Mouse (Mus musculus): ENCODE measurements at regions not wholly inside any gene's neighbourhood (a gene's known extent, or its start where the extent isn't known, plus 50 kb on each side); places are given as distances from the start of the nearest gene placed in this dataset.
"Not testable (repeated sequence)": the region's sequence is repeated elsewhere in the genome, so short reads cannot be mapped to it uniquely, and the experiment has no call there.

GRCm38 (mm10) chr3:40410749-40411310 is 120.3 kb upstream of the Intu start:
- DNase-seq = no peak
- H3K27me3 ChIP-seq = no peaks in the 10 kb centered on the region
- no peak overlapping the region for H3K27ac ChIP-seq
- WGBS (ENCODE audit: insufficient replicate concordance) = 34% methylated on average over 4 of the region's 4 CpGs
- H3K36me3 ChIP-seq = no peaks in the 10 kb centered on the region
- no peak overlapping the region for H3K9ac ChIP-seq
- no peaks in the 10 kb centered on the region for H3K4me1 ChIP-seq (replicated peaks)
- no peaks in the 10 kb centered on the region for H3K9me3 ChIP-seq (replicated peaks)
- ATAC-seq (ENCODE audit: low read depth) = no peak
- no peak overlapping the region for H3K4me3 ChIP-seq (replicated peaks)
- H3K4me2 ChIP-seq = no peak overlapping the region

GRCm38 (mm10) chr3:40425183-40425844 is 105.8 kb upstream of the Intu start:
- not testable (repeated sequence) for H3K4me2 ChIP-seq; H3K4me1 ChIP-seq (replicated peaks); ATAC-seq (ENCODE audit: low read depth); H3K27ac ChIP-seq; H3K4me3 ChIP-seq (replicated peaks); H3K9ac ChIP-seq; H3K36me3 ChIP-seq; H3K27me3 ChIP-seq; DNase-seq; H3K9me3 ChIP-seq (replicated peaks)
- WGBS (ENCODE audit: insufficient replicate concordance) = 60% methylated on average over 17 of the region's 18 CpGs

GRCm38 (mm10) chr3:40426070-40426469 is 105.0 kb upstream of the Intu start:
- Histone ChIP-seq H3K4me2 (no peak overlapping the region), H3K27me3 (no peaks in the 10 kb centered on the region), H3K27ac (no peak overlapping the region), H3K4me3 (replicated peaks) (no peak overlapping the region), H3K4me1 (replicated peaks) (no peaks in the 10 kb centered on the region), H3K9ac (no peak overlapping the region), H3K36me3 (no peaks in the 10 kb centered on the region), H3K9me3 (replicated peaks) (no peaks in the 10 kb centered on the region)
- ATAC-seq (ENCODE audit: low read depth) (no peak), DNase-seq (no peak)
- WGBS (ENCODE audit: insufficient replicate concordance) = 71% methylated on average over 4 of the region's 4 CpGs

- no peaks in the 10 kb centered on the region for H3K9me3 ChIP-seq (replicated peaks)
- ATAC-seq (ENCODE audit: low read depth) (no peak), DNase-seq (no peak)
- H3K4me3 ChIP-seq (replicated peaks) = no peak overlapping the region
- no peak overlapping the region for H3K9ac ChIP-seq
- no peaks in the 10 kb centered on the region for H3K4me1 ChIP-seq (replicated peaks)
- 55% methylated on average over 5 of the region's 5 CpGs for WGBS (ENCODE audit: insufficient replicate concordance)
- no peaks in the 10 kb centered on the region for H3K27me3 ChIP-seq
- H3K27ac ChIP-seq = no peak overlapping the region
- no peak overlapping the region for H3K4me2 ChIP-seq
- H3K36me3 ChIP-seq = no peaks in the 10 kb centered on the region
These were observed 103.1 kb upstream of the Intu start for GRCm38 (mm10) chr3:40428021-40428420.

- 69% methylated on average over 4 of the region's 4 CpGs for WGBS (ENCODE audit: insufficient replicate concordance)
- ATAC-seq (ENCODE audit: low read depth) = no peak
- no peaks in the 10 kb centered on the region for H3K27me3 ChIP-seq
These were observed 92.8 kb upstream of the Intu start for GRCm38 (mm10) chr3:40438251-40438650.

GRCm38 (mm10) chr3:40441092-40442036 is 89.7 kb upstream of the Intu start:
- Histone ChIP-seq H3K27ac (no peak overlapping the region), H3K9ac (no peak overlapping the region), H3K4me2 (no peak overlapping the region), H3K4me3 (replicated peaks) (no peak overlapping the region), H3K4me1 (replicated peaks) (no peaks in the 10 kb centered on the region), H3K27me3 (no peaks in the 10 kb centered on the region), H3K36me3 (no peaks in the 10 kb centered on the region), H3K9me3 (replicated peaks) (no peaks in the 10 kb centered on the region)
- 49% methylated on average over 14 of the region's 14 CpGs for WGBS (ENCODE audit: insufficient replicate concordance)
- DNase-seq (no peak), ATAC-seq (ENCODE audit: low read depth) (no peak)

More at GRCm38 (mm10) chr3:40438251-40438650, 92.8 kb upstream of the Intu start:
- Histone ChIP-seq H3K4me2 (no peak overlapping the region), H3K36me3 (no peaks in the 10 kb centered on the region), H3K4me3 (replicated peaks) (no peak overlapping the region), H3K4me1 (replicated peaks) (no peaks in the 10 kb centered on the region), H3K9me3 (replicated peaks) (no peaks in the 10 kb centered on the region), H3K27ac (no peak overlapping the region), H3K9ac (no peak overlapping the region)
- DNase-seq = no peak

GRCm38 (mm10) chr3:40443788-40444595 is 87.1 kb upstream of the Intu start:
- ATAC-seq (ENCODE audit: low read depth) = no peak
- H3K9me3 ChIP-seq (replicated peaks) = no peaks in the 10 kb centered on the region
- DNase-seq = no peak
- no peak overlapping the region for H3K27ac ChIP-seq
- no peaks in the 10 kb centered on the region for H3K4me1 ChIP-seq (replicated peaks)
- 29% methylated on average over 20 of the region's 20 CpGs for WGBS (ENCODE audit: insufficient replicate concordance)
- no peaks in the 10 kb centered on the region for H3K27me3 ChIP-seq
- no peaks in the 10 kb centered on the region for H3K36me3 ChIP-seq
- H3K9ac ChIP-seq = no peak overlapping the region
- no peak overlapping the region for H3K4me2 ChIP-seq
- H3K4me3 ChIP-seq (replicated peaks) = no peak overlapping the region

GRCm38 (mm10) chr3:40452958-40453357 is 78.1 kb upstream of the Intu start:
- H3K27ac ChIP-seq = no peak overlapping the region
- 68% methylated on average over 5 of the region's 5 CpGs for WGBS (ENCODE audit: insufficient replicate concordance)
- H3K4me3 ChIP-seq (replicated peaks) = no peak overlapping the region
- no peaks in the 10 kb centered on the region for H3K27me3 ChIP-seq
- H3K9ac ChIP-seq = no peak overlapping the region
- H3K4me1 ChIP-seq (replicated peaks) = no peaks in the 10 kb centered on the region
- H3K9me3 ChIP-seq (replicated peaks) = no peaks in the 10 kb centered on the region
- no peaks in the 10 kb centered on the region for H3K36me3 ChIP-seq
- ATAC-seq (ENCODE audit: low read depth) (no peak), DNase-seq (no peak)
- H3K4me2 ChIP-seq = no peak overlapping the region

- Histone ChIP-seq H3K4me2 (no peak overlapping the region), H3K4me1 (replicated peaks) (no peaks in the 10 kb centered on the region), H3K36me3 (no peaks in the 10 kb centered on the region), H3K27me3 (no peaks in the 10 kb centered on the region), H3K9ac (no peak overlapping the region), H3K4me3 (replicated peaks) (no peak overlapping the region), H3K27ac (no peak overlapping the region), H3K9me3 (replicated peaks) (no peaks in the 10 kb centered on the region)
- ATAC-seq (ENCODE audit: low read depth) = no peak
- 43% methylated on average over 4 of the region's 4 CpGs for WGBS (ENCODE audit: insufficient replicate concordance)
- no peak for DNase-seq
These were observed 77.5 kb upstream of the Intu start for GRCm38 (mm10) chr3:40453552-40453951.

GRCm38 (mm10) chr3:40456070-40456469 is 75.0 kb upstream of the Intu start:
- H3K9me3 ChIP-seq (replicated peaks) = no peaks in the 10 kb centered on the region
- no peaks in the 10 kb centered on the region for H3K36me3 ChIP-seq
- H3K9ac ChIP-seq = no peak overlapping the region
- ATAC-seq (ENCODE audit: low read depth) (no peak), DNase-seq (no peak)
- no peak overlapping the region for H3K4me2 ChIP-seq
- H3K4me3 ChIP-seq (replicated peaks) = no peak overlapping the region
- no peaks in the 10 kb centered on the region for H3K4me1 ChIP-seq (replicated peaks)
- no peaks in the 10 kb centered on the region for H3K27me3 ChIP-seq
- 61% methylated on average over 2 of the region's 2 CpGs for WGBS (ENCODE audit: insufficient replicate concordance)
- H3K27ac ChIP-seq = no peak overlapping the region

GRCm38 (mm10) chr3:40458490-40458889 is 72.6 kb upstream of the Intu start:
- WGBS (ENCODE audit: insufficient replicate concordance) = 57% methylated on average over 5 of the region's 5 CpGs
- ATAC-seq (ENCODE audit: low read depth) = no peak
- H3K4me2 ChIP-seq = no peak overlapping the region

More at GRCm38 (mm10) chr3:40458490-40458889, 72.6 kb upstream of the Intu start:
- no peak overlapping the region for H3K4me3 ChIP-seq (replicated peaks)
- no peak overlapping the region for H3K9ac ChIP-seq
- no peaks in the 10 kb centered on the region for H3K36me3 ChIP-seq
- no peak for DNase-seq
- no peak overlapping the region for H3K27ac ChIP-seq
- H3K27me3 ChIP-seq = no peaks in the 10 kb centered on the region
- no peaks in the 10 kb centered on the region for H3K9me3 ChIP-seq (replicated peaks)
- no peaks in the 10 kb centered on the region for H3K4me1 ChIP-seq (replicated peaks)

All from liver, embryonic 13.5 days (tissue).